Mouse (Mus musculus) megakaryocyte progenitor cell, adult 5-6 weeks (primary cell): ENCODE measurements around the gene Exo5. TPM values are rescaled to one million over a fixed set of nuclear protein-coding genes. Genes with fewer than 3 reads are reported as not detected.

Experiments used
- ATAC-seq: replicated peaks from 2 replicates; pipeline ENCODE4 v1.8.0; 2016; ENCODE audit warnings: mild to moderate bottlenecking, moderate TSS enrichment, inconsistent platforms; ENCODE audit not compliant: poor library complexity
- total RNA-seq, 2 experiments: library from RNA; stranded (forward) in 1 of 2; stranded (reverse) in 1 of 2; fragments of 157-497, 149-512 nt in 1 of 2; fragments of 200-1000 nt in 1 of 2; gene quantifications; 2 replicates each; pipeline versions ENCODE4 v1.2.3 to v1.2.4; 2015 to 2017

Gene Exo5
- total RNA-seq, 2 experiments from 2014 or later, result 15.6 to 18.7 TPM

DNA sequence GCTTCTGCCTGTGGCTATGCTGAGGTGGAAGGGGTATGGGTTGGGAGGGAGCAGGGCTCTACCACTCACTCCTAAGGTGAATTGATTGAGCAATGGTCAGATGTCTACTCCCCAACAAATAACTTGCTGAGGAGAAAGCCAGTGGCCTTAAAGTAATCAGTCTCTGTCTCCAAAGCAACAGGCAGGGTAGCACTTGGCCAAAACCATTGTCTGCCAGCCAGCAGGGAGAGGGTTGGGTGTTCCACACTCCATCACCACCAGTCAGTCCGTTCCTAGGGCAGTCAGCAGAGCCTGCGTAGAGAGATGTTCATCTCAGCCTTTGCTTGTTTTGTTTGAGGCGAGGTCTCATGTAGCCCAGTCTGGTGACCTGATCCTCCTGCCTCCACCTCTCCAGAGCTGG is 48.9 kb downstream of the Exo5 start:
- no peak for ATAC-seq

Other genes with a start within 250 kb of the Exo5 start
- gene Kcnq4, start 176.4 kb downstream of the Exo5 start, total RNA-seq (2015), result not detected in 2 replicates
- not detected in 2 replicates for gene Kcnq4, start 176.4 kb downstream of the Exo5 start, total RNA-seq (2017)
- gene Nfyc, start 93.4 kb downstream of the Exo5 start, total RNA-seq (2015), result 60.6 and 69.9 TPM in 2 replicates
- 40.8 and 41.5 TPM in 2 replicates for gene Nfyc, start 93.4 kb downstream of the Exo5 start, total RNA-seq (2017)
- gene Rims3, start 70.2 kb downstream of the Exo5 start, total RNA-seq (2015), result 0.02 and 0.07 TPM in 2 replicates
- 0.14 TPM in 1 of 2 replicates, not detected in the other for gene Rims3, start 70.2 kb downstream of the Exo5 start, total RNA-seq (2017)
- gene Zfp69, start 26.7 kb upstream of the Exo5 start, total RNA-seq (2015), result 2.1 and 3.0 TPM in 2 replicates
- 0.95 and 2.6 TPM in 2 replicates for gene Zfp69, start 26.7 kb upstream of the Exo5 start, total RNA-seq (2017)
- 46.0 and 53.8 TPM in 2 replicates for gene Smap2, start 92.2 kb upstream of the Exo5 start, total RNA-seq (2015)
- 21.9 and 26.8 TPM in 2 replicates for gene Smap2, start 92.2 kb upstream of the Exo5 start, total RNA-seq (2017)
- not detected in 2 replicates for gene Col9a2, start 114.4 kb upstream of the Exo5 start, total RNA-seq (2015)
- gene Col9a2, start 114.4 kb upstream of the Exo5 start, total RNA-seq (2017), result not detected in 2 replicates
- 67.2 and 71.8 TPM in 2 replicates for gene Zmpste24, start 173.2 kb upstream of the Exo5 start, total RNA-seq (2015)
- 67.1 and 70.9 TPM in 2 replicates for gene Zmpste24, start 173.2 kb upstream of the Exo5 start, total RNA-seq (2017)
- gene Tmco2, start 184.2 kb upstream of the Exo5 start, total RNA-seq (2015), result not detected in 2 replicates
- gene Tmco2, start 184.2 kb upstream of the Exo5 start, total RNA-seq (2017), result not detected in 2 replicates